Mouse (Mus musculus) intestine, postnatal 0 days (tissue): ENCODE results near the gene Colgalt1. TPM values are rescaled to one million over a fixed set of nuclear protein-coding genes. Genes with fewer than 3 reads are reported as not detected.

Experiments used
- ATAC-seq: fragments of 200-750 bp; cut with Nextera tagmentation; 2 replicates; pipeline ENCODE4 v1.8.0; 2017; ENCODE audit warnings: mild to moderate bottlenecking, moderate TSS enrichment, moderate library complexity
- H3K27ac ChIP-seq: fragments of 300-500 bp; sonication (generic); 2 replicates; pipeline ENCODE4 v1.5.1; 2014; ENCODE audit warnings: mild to moderate bottlenecking, low read depth, low read length, moderate library complexity
- H3K27me3 ChIP-seq: fragments of 300-500 bp; sonication (generic); replicated peaks from 2 replicates; pipeline ENCODE4 v1.6.1; 2014; ENCODE audit warnings: low read length, mixed read lengths; ENCODE audit not compliant: control insufficient read depth, insufficient read depth
- H3K36me3 ChIP-seq: fragments of 300-500 bp; sonication (generic); 2 replicates; pipeline ENCODE4 v1.6.1; 2014; ENCODE audit warnings: mild to moderate bottlenecking, moderate library complexity; ENCODE audit not compliant: control insufficient read depth, insufficient read depth
- H3K4me1 ChIP-seq: fragments of 300-500 bp; sonication (generic); replicated peaks from 2 replicates; pipeline ENCODE4 v1.6.1; 2014; ENCODE audit warnings: antibody characterized with exemption, low read length, mixed read lengths; ENCODE audit not compliant: control insufficient read depth, insufficient read depth
- H3K4me2 ChIP-seq: fragments of 300-500 bp; sonication (generic); replicated peaks from 2 replicates; pipeline ENCODE4 v1.6.1; 2014; ENCODE audit warnings: low read depth, mild to moderate bottlenecking, moderate library complexity
- H3K4me3 ChIP-seq: fragments of 300-500 bp; sonication (generic); 2 replicates; pipeline ENCODE4 v1.5.1; 2014; ENCODE audit warnings: low read depth, low read length
- H3K9ac ChIP-seq: fragments of 300-500 bp; sonication (generic); 2 replicates; pipeline ENCODE4 v1.6.1; 2014; ENCODE audit warnings: mild to moderate bottlenecking, low read depth, low read length
- H3K9me3 ChIP-seq: fragments of 300-500 bp; sonication (generic); 2 replicates; pipeline ENCODE4 v1.6.1; 2016; ENCODE audit warnings: mixed run types; ENCODE audit not compliant: control insufficient read depth
- CTCF ChIP-seq: sonication (generic); IDR thresholded peaks from 2 replicates; pipeline ENCODE4 v1.5.1; 2016; ENCODE audit warnings: low read depth, mild to moderate bottlenecking, control low read depth, antibody characterized with exemption, moderate library complexity
- WGBS: fragments of 180-500 bp; shearing (Covaris S2); extraction: QIAGEN DNeasy Blood & Tissue Kit; methylation state at CpG from one replicate; pipeline ENCODE4 v1.1.7; 2014; 5-methylcytosine and 5-hydroxymethylcytosine counted together
- polyA plus RNA-seq: library from polyadenylated mRNA; unstranded; fragments of >200 nt; fragmentation: Nextera tagmentation; extraction: Ambion mirVana; gene quantifications from 2 replicates; pipeline ENCODE4 v1.2.1, GENCODE M21; 2015

Colgalt1 gene
- polyA plus RNA-seq, 1 experiment from 2014 or later = 44.5 TPM

DNA sequence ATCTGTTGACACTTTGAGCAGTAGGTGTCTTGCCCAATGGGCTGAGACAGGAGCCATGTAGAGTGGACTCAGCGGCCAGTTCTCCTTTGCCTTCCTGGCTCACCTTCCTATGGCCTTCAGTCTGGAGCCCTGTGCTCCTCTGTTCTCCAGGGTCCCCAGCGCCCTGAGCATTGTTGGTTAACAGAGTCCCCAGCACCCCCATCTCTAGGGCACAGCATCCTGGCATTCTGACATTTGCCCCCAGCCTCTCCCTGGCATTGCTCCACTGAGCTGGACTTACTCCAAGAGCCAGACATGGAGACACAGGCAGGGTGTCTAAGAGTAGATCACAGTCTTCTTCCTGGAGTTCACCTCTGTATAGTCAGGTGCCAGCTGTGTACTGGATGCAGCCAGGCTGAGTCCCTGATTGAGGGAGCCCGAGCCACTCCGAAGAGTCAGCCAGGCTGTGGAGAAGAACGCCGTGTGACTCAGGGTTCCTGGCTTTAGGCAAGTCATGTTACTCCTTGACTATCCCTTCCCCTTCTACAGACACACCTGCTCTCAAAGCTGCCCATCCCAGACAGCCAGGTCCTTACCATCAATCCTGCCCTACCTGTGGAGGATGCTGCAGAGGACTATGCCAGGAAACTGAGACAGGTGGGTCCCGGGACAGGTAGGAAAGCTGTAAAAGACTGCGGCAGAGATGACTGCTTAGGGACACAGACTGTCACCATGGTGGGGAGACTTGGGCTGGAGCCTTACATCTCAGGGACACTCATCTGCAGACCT is 17.1 kb upstream of the Colgalt1 start:
- no peak overlapping the region for H3K9ac ChIP-seq

GRCm38 (mm10) chr8:71594324-71594722 is 16.5 kb upstream of the Colgalt1 start:
- H3K9ac ChIP-seq = no peak overlapping the region
- no peak overlapping the region for H3K27ac ChIP-seq
- TF ChIP-seq CTCF = no peak
- no peak overlapping the region for H3K4me3 ChIP-seq
- H3K27me3 ChIP-seq = no peaks in the 10 kb centered on the region
- H3K9me3 ChIP-seq = no peaks in the 10 kb centered on the region
- no peaks in the 10 kb centered on the region; the same call in 1 of the 2 replicates for H3K36me3 ChIP-seq
- H3K4me1 ChIP-seq = peaks cover 11% of the 10 kb centered on the region; the same call in 1 of the 2 replicates
- 95% methylated on average over 4 of the region's 4 CpGs for WGBS
- no peak for ATAC-seq
- H3K4me2 ChIP-seq = no peak overlapping the region

More for the DNA sequence above, 17.1 kb upstream of the Colgalt1 start:
- Histone ChIP-seq H3K4me3 (no peak overlapping the region), H3K27ac (no peak overlapping the region), H3K36me3 (no peaks in the 10 kb centered on the region; the same call in 1 of the 2 replicates), H3K9me3 (no peaks in the 10 kb centered on the region), H3K27me3 (no peaks in the 10 kb centered on the region), H3K4me1 (peaks cover 11% of the 10 kb centered on the region; the same call in 1 of the 2 replicates), H3K4me2 (peak overlapping the region; percentile 82; the same call in 1 of the 2 replicates)
- WGBS = 90% methylated on average over 8 of the region's 8 CpGs
- TF ChIP-seq CTCF = no peak
- ATAC-seq = no peak

- no peak overlapping the region for H3K4me3 ChIP-seq
- H3K27me3 ChIP-seq = no peaks in the 10 kb centered on the region
- peak; percentile 12; the same call in 1 of the 2 replicates for ATAC-seq
- no peaks in the 10 kb centered on the region for H3K9me3 ChIP-seq
- WGBS = 10% methylated on average over 27 of the region's 27 CpGs
- peak overlapping the region; percentile 17; the same call in 1 of the 2 replicates for H3K4me2 ChIP-seq
- peak; percentile 100 for TF ChIP-seq CTCF
- no peak overlapping the region for H3K9ac ChIP-seq
- H3K27ac ChIP-seq = no peak overlapping the region
- peaks cover 11% of the 10 kb centered on the region; the same call in 1 of the 2 replicates for H3K4me1 ChIP-seq
- H3K36me3 ChIP-seq = no peaks in the 10 kb centered on the region; the same call in 1 of the 2 replicates
Observed at GRCm38 (mm10) chr8:71595862-71596261, 14.9 kb upstream of the Colgalt1 start.

GRCm38 (mm10) chr8:71596384-71596783 is 14.4 kb upstream of the Colgalt1 start:
- 60% methylated on average over 6 of the region's 6 CpGs for WGBS
- Histone ChIP-seq H3K4me3 (no peak overlapping the region), H3K4me1 (peaks cover 11% of the 10 kb centered on the region; the same call in 1 of the 2 replicates), H3K27me3 (peaks cover under 1% of the 10 kb centered on the region; the same call in 1 of the 2 replicates), H3K9ac (no peak overlapping the region), H3K9me3 (no peaks in the 10 kb centered on the region), H3K27ac (no peak overlapping the region), H3K36me3 (no peaks in the 10 kb centered on the region; the same call in 1 of the 2 replicates), H3K4me2 (no peak overlapping the region)
- no peak for ATAC-seq
- no peak for TF ChIP-seq CTCF

DNA sequence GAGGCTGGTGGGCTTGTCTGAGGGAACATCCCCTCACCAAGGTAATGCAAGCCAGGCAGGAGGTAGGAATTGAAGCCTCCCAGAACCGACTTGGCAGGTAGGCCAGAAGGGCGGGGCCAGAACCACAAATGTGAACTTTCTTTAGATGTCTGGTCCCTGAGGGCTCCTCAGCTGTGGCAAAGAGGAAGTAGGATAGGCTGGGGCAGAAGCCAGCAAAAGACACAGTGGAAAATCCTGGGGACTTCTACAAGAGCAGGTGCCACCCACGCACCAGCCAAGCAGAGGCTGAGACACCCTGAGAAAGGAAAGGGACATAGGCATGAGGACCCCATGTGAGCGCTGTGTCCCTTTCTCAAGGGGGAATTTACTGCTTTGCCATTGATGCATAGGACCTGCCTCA is 14.0 kb upstream of the Colgalt1 start:
- Histone ChIP-seq H3K4me1 (peaks cover 11% of the 10 kb centered on the region; the same call in 1 of the 2 replicates), H3K27ac (no peak overlapping the region), H3K27me3 (peaks cover 4% of the 10 kb centered on the region; the same call in 1 of the 2 replicates), H3K9me3 (no peaks in the 10 kb centered on the region), H3K36me3 (no peaks in the 10 kb centered on the region; the same call in 1 of the 2 replicates), H3K4me3 (no peak overlapping the region), H3K9ac (no peak overlapping the region), H3K4me2 (no peak overlapping the region)
- ATAC-seq = no peak
- WGBS = 74% methylated on average over 4 of the region's 4 CpGs
- TF ChIP-seq CTCF = no peak

- no peak for ATAC-seq
- 92% methylated on average over 3 of the region's 3 CpGs for WGBS
- H3K36me3 ChIP-seq = no peaks in the 10 kb centered on the region; the same call in 1 of the 2 replicates
- H3K27ac ChIP-seq = no peak within 1 kb of the TSS
- no peak within 1 kb of the TSS for H3K4me2 ChIP-seq
- H3K4me1 ChIP-seq = peaks cover 13% of the 10 kb centered on the region; the same call in 1 of the 2 replicates
- H3K27me3 ChIP-seq = peaks cover 11% of the 10 kb centered on the region; the same call in 1 of the 2 replicates
- no peak for TF ChIP-seq CTCF
- no peak within 1 kb of the TSS for H3K9ac ChIP-seq
- no peak within 1 kb of the TSS for H3K4me3 ChIP-seq
- H3K9me3 ChIP-seq = no peaks in the 10 kb centered on the region
Observed at GRCm38 (mm10) chr8:71597451-71597850, 13.3 kb upstream of the Colgalt1 start, which contains the start of gene Fam129c. TSS of gene Fam129c (plus strand) at chr8:71597648.
